Mouse (Mus musculus): ENCODE data around the gene Fam92a. TPM values are rescaled to one million over a fixed set of nuclear protein-coding genes. Genes with fewer than 3 reads are reported as not detected.
"Not testable (repeated sequence)": the region's sequence is repeated elsewhere in the genome, so short reads cannot be mapped to it uniquely, and the experiment has no call there.

Fam92a gene
- total RNA-seq (2021): 10 to 100 TPM; 24.4 to 27.9 TPM
- long read RNA-seq, experiment 1: 0 reads
- long read RNA-seq, experiment 2, partial matches to known transcripts: 2 of 5 reads
- long read RNA-seq, experiment 2, other reads (novel, unspliced or antisense): 2 of 5 reads

DNA sequence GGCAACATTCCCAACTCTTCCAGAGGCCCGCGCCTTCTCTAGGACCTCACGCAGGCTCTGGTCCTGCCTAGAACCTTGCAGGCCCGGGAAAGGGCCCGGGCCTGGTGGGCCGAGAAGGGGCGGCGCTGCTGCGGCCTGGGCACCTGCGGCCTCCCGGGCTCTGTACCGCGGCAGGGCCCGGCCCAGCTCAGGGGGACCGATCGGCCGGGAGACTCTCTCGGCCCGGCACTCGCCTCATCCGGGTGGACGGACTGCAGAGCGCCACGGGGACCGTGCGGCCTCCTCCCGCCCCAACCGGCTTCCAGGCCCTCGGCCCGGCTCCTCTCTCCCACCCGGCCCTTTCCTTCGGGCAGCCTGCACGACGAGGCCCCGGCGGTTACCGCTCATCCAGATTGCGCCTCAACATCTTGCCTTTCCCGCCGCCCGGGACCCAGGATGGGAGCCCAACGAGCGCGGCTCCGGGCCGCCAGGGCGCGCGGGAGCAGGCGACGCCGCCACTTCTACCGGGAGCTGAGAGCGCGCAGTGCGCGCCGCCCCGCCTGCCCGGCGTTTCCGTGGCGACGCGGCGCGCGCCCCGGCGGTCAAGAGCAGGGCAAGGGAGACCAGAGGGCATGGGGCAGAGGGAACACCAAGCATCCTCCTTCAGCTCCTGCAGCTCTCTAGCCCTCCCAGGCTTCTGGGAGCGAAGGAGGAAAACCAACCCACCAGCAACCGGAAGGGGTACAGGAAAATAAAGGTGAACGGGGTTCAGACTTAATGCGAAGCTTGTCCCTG, at the start of gene Fam92a:
Gene Fam92a, minus strand, starts transcription at position 698 of the 774 bp plus-strand sequence.
- DNase-seq (ENCODE audit: low spot score in 2 of 2): peak; percentile 68 to 71

GRCm38 (mm10) chr4:12178992-12179391, 7.2 kb upstream of the Fam92a start:
- DNase-seq (ENCODE audit: low spot score in 2 of 2): no peak

GRCm38 (mm10) chr4:12170986-12171317, 863 bp downstream of the Fam92a start:
- no peak for DNase-seq (ENCODE audit: low spot score in 2 of 2)

- no peak for DNase-seq (ENCODE audit: low spot score in 2 of 2)
These were observed 24.2 kb downstream of the Fam92a start for GRCm38 (mm10) chr4:12147660-12148059.

DNA sequence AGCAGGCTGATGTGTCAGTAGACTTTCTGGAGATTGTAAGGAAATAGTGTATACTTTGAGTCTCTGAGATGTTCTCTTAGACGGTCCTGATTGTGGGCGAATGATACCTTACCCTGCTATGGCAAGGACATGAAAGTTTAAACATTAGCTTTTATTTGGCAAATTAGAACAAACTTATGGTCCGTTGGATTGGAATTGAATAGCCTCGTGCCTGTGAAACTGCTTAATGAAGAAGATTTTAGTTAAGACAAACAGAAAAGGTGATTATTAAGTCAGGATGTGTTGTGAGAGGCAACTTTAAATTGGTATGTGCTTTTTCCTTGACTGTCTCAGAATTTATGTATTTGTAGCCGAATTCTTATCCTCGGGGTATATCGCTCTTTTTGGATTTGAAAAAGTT, 30.3 kb downstream of the Fam92a start:
- not testable (repeated sequence) for DNase-seq (ENCODE audit: low spot score in 2 of 2)

- not testable (repeated sequence) for DNase-seq (ENCODE audit: low spot score in 2 of 2)
These were observed 31.2 kb downstream of the Fam92a start for GRCm38 (mm10) chr4:12140592-12141062.

GRCm38 (mm10) chr4:12140141-12140567, 31.7 kb downstream of the Fam92a start, which contains the start of gene Rbm12b1:
Rbm12b1 (plus strand) TSS chr4:12140264.
- DNase-seq (ENCODE audit: low spot score in 2 of 2): peak; percentile 42 to 54

Other genes starting within 250 kb of the Fam92a start
- gene Gm10604, start 190.8 kb downstream of the Fam92a start, total RNA-seq (2021): not detected
- gene Rbm12b2, start 82.6 kb downstream of the Fam92a start, total RNA-seq (2021): 10 to 100 TPM; 12.1 to 12.3 TPM
- 10 to 100 TPM; 10.5 to 12.0 TPM for gene Rbm12b1, start 31.8 kb downstream of the Fam92a start, total RNA-seq (2021)